Comparison of ENCODE assay signal across 18 mouse cellular contexts in the genomic region with DNA sequence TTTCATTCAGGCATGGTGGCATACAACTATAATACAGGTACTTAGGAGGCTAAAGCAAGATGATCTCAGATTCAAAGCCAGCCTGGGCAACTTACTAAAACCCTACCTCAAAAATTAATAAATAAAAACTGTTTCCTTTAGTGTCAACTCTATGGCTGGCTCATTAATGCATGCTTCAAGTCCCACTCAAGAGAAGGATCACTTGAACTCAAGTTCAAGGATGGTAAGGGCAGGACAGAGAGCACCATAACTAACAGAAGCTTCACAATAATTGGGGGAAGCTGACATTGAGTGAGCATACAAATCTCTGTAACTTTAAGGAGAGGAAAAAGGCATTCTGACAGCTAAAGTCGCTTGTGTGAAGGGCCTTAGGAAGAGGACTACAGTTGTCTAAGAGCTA.
"Had no signal": no experiment of that assay in that cellular context is flagged by ENCODE, and none has a peak within 500 bp of the region (broad histone marks: within the 10 kb centered on the region; RNA-seq: fewer than 3 reads in every experiment).

No protein-coding gene starts in this region.

- H3K4me1 ChIP-seq: limb, embryonic 15.5 days had no signal

- H3K9me3 ChIP-seq: limb, embryonic 12.5 days; limb, embryonic 15.5 days; liver, embryonic 12.5 days; liver, embryonic 15.5 days; midbrain, embryonic 13.5 days; neural tube, embryonic 13.5 days had no signal

- H3K27me3 ChIP-seq: limb, embryonic 12.5 days; limb, embryonic 15.5 days; liver, embryonic 12.5 days; liver, embryonic 15.5 days; midbrain, embryonic 13.5 days; neural tube, embryonic 13.5 days had no signal

- H3K27ac ChIP-seq: limb, embryonic 12.5 days; limb, embryonic 15.5 days; liver, embryonic 12.5 days; liver, embryonic 15.5 days; midbrain, embryonic 13.5 days; neural tube, embryonic 13.5 days had no signal

- H3K4me2 ChIP-seq: limb, embryonic 12.5 days; limb, embryonic 15.5 days; liver, embryonic 12.5 days; liver, embryonic 15.5 days; lung, embryonic 14.5 days; midbrain, embryonic 13.5 days; neural tube, embryonic 13.5 days had no signal

- H3K36me3 ChIP-seq: limb, embryonic 12.5 days; limb, embryonic 15.5 days; midbrain, embryonic 13.5 days; neural tube, embryonic 13.5 days had no signal

- H3K9ac ChIP-seq: limb, embryonic 12.5 days; limb, embryonic 15.5 days; liver, embryonic 12.5 days; liver, embryonic 15.5 days; lung, embryonic 14.5 days; midbrain, embryonic 13.5 days; neural tube, embryonic 13.5 days had no signal

- ATAC-seq: liver, embryonic 12.5 days; midbrain, embryonic 13.5 days; midbrain, embryonic 16.5 days had no signal

- DNase-seq: kidney, postnatal 10 days; kidney, postnatal 4 days; left cerebral cortex, postnatal 4 days; lung, embryonic 14.5 days; lung, postnatal 10 days; retina, postnatal 1 day; right cerebral cortex, postnatal 25 days; spleen, adult 18-20 months; thymus, adult 18-20 months; thymus, postnatal 36 days had no signal

- H3K4me3 ChIP-seq: limb, embryonic 12.5 days; limb, embryonic 15.5 days; liver, embryonic 12.5 days; liver, embryonic 15.5 days; midbrain, embryonic 13.5 days; myocyte; neural tube, embryonic 13.5 days had no signal
